Mouse (Mus musculus) bone marrow macrophage, adult 2 months (primary cell): ENCODE measurements around the gene Mrps15.

ENCODE experiments used
- CTCF ChIP-seq: IDR thresholded peaks from 2 replicates; pipeline ENCODE4 v1.5.1; 2012; ENCODE audit warnings: low read depth, mild to moderate bottlenecking, low read length, moderate library complexity
- POLR2A ChIP-seq: IDR thresholded peaks from 2 replicates; pipeline ENCODE4 v1.6.1; 2012; ENCODE audit warnings: mild to moderate bottlenecking, low read depth, low read length, borderline replicate concordance

DNA sequence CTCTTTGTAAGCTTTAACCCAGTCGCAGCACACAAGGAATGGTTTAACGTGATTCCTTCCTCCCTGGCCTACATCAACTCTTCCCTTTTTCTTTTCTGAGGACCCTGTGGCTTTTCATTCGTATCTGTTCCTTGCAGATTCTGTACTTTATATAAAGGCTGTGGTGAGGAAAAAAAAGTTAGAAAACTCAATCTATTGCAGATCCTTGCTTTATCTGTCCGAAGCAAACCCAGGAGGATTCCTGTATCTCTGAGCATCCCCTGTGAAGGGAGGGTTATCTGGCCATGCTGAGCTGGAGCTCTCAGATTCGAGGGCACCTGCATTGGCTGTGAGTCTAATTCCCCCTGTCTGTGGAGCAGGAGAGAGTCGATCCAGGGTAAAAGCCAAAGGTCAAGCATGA lies 22.1 kb downstream of the Mrps15 start:
- no peak for TF ChIP-seq CTCF
- TF ChIP-seq POLR2A, result no peak
